Mouse (Mus musculus): Measurements from ENCODE around the gene Stkld1.

The Stkld1 gene

DNA sequence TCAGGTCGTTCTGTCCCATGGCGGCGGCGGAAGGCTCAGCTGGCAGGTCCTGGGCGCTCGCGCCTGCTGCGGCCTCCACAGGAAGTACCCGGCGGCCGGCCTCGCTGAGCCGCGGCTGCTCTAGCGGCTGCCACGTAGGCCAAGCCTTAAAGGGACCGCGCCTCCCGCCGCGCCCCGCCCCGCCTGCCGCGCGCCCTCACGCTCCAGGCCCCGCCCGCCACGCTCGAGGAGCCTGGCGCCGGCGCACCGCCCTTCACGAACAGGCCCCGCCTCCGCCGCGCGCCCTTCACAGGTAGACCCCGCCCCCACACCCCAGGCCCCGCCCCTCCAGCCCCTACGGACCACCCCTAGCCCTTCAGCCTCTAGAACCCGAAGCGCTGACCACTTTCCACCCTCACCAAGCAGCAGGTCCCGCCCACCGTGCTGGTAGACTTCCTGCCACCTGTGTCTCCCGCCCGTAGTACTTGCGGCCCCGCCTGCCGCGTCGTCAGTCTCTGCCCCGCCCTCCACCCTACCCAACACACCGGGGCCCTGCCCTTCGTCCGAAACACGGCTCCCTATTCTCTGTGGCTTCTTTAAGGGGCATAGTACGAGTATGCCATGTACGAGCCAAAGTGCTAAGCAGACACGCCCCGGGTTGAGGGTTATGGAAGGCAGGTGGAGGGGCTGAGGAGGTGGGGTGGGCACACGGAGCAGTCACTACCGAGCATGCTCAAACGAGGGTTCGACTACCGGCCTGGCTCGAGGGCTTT lies at the start of gene Stkld1, which contains the start of gene Surf4:
TSS of gene Stkld1 (plus strand) at position 744 of the 752 bp plus-strand sequence.
TSS of gene Surf4 (minus strand) at position 625 of the 752 bp plus-strand sequence.
- peak; percentile 97 for DNase-seq (ENCODE audit: low read depth, low spot score)

DNA sequence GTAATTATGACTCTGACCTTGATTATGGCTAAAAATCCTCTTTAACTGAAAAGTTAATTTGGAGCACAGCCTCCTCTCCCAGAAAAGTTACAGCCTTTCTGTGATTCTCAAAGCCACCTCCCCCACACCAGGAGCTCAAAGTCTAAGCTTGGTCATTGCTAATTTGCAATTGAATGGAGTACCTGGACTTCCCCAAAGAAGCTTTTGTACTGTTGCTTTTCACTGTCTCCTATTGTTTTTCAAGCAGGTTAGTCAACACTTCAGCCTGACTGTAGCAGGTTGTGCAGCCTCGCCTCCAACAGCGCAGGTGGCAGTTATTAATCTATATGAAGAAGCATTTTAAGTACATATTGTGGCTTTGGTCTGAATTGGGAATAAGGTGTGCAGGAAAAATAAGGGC lies 48.3 kb upstream of the Stkld1 start:
- DNase-seq (ENCODE audit: low read depth, low spot score): peak; percentile 56

DNA sequence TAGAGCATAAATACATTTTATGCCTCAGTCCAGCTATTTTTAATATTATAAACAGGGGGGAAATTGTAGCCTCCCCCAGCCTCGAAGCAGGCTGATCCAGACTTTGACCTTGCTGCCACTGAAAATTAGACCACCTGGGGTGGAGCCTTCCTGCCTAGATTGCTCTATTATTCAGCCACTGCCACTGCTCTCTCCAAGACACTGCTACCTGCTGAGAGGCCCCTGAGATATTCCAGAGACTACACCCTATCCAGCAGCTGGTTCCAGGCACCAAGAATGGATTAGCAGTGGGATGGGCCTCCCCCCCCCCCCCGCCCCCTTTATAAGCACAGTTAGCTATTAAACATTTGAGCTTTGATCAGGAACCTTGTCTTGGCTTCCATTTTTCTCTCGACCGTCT lies 47.7 kb upstream of the Stkld1 start:
- DNase-seq (ENCODE audit: low read depth, low spot score): peak; percentile 61

DNA sequence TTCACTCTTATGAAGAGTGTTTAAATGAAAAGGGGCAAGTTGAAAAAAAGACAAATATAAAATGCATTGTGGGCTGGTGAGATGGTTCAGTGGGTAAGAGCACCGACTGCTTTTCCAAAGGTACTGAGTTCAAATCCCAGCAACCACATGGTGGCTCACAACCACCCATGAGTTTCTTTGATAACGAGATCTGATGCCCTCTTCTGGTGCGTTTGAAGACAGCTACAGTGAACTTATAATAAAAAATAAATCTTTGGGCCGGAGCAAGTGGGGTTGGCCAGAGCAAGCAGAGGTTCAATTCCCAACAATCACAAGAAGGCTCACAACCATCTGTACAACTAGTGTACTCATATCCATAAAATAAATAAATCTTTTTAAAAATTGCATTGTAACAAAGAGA lies 37.9 kb upstream of the Stkld1 start:
- no peak for DNase-seq (ENCODE audit: low read depth, low spot score)

DNA sequence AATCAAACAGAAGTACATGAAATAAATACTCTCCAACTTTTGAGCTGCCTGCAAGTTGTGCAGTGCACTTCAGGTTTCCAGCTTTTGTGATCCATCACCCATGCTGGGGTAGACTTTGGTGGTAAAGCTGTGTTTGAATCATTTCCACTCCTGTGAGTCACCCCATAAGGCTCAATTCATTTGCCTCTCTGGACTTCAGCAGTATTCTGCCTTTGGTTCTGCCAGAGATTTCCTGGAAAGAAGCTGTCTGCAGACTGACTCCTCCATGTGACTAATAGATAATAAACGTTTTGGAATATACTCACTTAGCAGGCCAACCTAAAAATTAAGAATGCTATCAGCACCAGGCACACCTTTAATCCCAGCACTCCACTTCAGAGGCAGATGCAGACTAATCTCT lies 33.1 kb upstream of the Stkld1 start:
- DNase-seq (ENCODE audit: low read depth, low spot score): no peak

DNA sequence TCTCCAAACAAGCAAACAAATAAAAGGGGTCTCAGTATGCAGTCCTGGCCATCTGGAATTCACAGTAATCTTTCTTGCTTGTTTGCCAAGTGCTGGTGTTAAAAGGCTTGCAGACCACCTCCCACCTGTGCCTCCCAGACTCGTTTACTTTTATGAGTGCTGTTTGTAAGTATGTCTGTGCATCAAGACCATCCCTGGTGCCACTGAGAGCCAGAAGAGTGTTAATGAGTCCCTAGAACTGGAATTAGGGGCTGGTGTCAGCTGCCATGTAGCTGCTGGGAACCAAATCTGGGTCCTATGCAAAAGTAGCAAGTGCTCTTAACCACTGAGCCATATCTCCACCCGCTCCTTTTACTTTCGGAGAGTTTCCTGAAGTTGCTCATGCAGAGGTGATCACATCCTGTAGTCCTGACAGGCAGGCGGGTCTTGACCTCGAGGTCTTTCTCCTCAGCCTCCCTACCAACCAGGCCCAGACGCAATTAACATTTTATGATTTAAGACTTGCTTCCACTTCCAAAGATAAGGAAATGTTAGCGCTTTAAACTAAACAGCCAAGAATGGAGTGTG lies 31.9 kb upstream of the Stkld1 start:
- DNase-seq (ENCODE audit: low read depth, low spot score): no peak

DNA sequence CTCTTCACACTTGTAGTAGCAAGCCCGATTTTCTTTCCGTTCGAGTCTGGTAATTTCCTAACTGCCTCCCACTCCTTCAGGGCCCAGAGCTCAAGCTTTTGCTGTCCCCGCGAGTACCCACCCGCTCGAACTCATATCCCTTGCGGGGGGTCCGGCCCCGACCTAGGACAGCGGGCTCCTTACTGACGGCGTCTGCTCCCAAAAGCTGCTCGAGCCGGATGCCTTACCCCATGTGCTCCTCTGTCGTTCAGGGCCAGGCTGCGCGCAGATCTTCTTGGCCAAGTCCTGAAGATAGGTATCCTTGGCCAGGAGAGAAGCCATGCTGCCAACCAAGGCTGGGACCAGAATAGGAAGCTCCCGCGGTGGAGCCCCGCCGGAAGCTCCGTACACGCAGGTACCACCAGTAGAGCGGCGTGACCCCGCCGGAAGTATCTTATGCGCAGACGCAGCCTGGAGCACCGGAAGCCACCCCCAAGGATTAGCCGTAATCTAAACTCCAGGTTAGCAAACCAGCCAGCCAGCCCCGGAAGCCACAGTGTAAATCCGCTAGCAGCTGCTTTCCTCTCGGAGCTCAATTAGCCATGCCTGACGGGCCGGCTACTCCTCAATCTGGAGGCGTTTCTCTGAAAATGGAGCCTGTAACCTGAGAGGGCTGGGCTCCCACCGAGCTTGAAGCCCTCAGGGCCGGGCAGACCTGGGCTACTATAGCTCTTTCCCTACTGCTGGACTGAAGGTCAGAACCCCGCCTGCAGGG lies 31.2 kb upstream of the Stkld1 start, which contains the start of gene Surf6:
TSS of gene Surf6 (minus strand) at position 413 of the 754 bp plus-strand sequence.
- DNase-seq (ENCODE audit: low read depth, low spot score): peak; percentile 99

DNA sequence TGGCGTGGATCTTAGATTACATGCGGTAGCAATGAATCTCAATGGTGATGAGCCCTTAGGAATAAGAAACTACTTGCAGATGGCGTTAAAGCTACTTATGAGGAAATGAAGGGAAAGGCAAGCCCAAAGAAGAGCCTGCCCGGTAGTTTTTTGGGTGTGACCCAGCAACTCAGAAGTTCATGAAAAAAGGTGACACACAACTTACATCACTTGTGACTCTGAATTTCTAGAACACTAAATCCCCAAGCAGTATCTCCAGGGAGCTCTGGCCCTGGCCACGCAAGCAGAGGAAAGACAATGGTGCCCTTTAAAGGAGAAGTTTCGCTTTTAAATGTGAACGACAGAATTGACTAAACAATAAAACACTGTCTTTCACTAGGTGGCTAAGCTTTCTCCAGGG lies 30.5 kb upstream of the Stkld1 start:
- DNase-seq (ENCODE audit: low read depth, low spot score): no peak

DNA sequence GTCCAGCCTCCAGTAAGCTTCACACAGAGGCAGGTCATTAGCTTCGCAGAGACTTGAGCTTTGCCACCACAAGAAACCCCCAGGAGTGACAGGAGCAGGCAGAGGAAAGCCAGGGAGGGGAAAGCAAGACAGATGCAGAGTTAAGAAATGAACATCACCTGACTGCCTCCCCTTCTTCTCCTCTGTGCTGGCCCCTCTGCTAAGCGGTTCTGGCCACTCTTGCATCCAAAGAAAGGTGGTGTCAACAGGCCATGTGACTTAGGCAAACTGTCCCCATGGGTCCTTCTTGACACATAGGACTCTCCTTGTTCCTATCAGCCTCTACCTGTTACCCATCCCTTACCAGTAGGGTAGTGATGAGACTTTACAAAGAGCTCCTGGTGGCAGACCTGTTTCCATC lies 27.9 kb upstream of the Stkld1 start:
- no peak for DNase-seq (ENCODE audit: low read depth, low spot score)

DNA sequence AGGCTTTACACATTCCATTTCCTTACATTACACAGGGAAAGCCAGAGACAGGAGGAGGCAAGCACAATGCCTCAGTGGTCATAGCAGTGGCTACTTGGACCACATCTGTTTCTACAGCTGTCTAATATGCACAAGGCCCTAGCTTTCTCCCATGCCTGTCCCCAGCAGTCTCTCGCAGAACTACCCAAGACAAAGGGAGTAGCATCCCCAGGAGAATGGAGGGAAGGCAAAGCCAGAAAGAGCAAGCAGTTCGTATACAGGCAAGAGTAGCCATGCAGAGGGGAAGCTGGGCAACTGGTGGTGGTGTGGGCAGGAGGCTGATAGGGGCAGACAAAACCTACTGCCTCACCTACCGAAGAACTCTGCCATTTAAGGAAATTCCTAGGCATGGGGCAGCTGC lies 27.4 kb upstream of the Stkld1 start:
- DNase-seq (ENCODE audit: low read depth, low spot score): no peak

DNA sequence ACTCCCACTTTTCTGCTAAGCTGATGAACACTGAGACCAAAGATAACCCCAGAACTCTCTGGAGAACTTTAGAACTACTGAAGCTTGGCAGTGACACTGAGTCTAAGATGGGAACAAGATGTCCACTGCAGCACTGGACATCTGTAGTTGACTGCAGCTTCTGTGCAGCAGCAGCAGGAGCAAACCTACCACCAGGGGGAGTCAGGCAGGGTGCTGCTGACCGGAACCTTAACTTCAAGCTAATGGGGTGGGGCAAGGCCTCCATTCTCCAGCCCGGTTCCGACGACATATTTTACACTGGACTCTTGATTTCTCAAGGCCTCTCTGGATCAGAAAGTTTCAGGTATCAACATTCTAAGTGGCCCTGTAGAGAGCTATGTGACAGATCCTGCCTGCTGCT lies 26.7 kb upstream of the Stkld1 start:
- DNase-seq (ENCODE audit: low read depth, low spot score): peak; percentile 54

DNA sequence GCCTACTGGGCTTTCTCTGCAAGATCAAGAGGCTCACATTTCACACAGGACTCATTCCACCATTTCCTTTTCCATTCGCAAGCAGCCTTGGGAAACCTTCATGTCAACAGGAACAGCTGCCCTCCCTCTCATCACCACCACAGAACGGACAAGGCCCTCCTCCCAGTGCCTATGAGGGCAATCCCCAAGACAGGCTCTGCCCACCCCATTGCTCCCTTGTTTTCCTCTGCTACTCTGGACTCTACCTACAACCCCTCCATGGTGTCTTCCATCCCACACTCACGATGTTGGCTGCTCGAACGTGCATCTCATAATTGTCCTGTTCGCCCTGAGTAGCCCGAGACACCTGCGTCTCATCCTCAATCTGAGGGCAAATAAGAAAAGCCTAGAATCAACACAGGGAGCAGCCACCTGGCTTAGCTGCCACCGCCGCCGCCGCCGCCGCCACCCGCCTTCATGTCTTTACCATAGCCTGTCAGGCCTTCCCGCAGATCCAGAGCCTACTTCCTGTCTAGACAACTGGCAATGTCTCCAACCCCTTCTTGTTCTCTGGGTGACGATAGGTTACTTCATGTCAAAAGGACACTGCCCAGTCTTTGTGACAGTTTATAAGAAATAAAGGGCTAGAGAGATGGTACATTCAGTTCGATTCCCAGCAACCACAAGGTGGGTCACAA lies 25.0 kb upstream of the Stkld1 start:
- no peak for DNase-seq (ENCODE audit: low read depth, low spot score)

DNA sequence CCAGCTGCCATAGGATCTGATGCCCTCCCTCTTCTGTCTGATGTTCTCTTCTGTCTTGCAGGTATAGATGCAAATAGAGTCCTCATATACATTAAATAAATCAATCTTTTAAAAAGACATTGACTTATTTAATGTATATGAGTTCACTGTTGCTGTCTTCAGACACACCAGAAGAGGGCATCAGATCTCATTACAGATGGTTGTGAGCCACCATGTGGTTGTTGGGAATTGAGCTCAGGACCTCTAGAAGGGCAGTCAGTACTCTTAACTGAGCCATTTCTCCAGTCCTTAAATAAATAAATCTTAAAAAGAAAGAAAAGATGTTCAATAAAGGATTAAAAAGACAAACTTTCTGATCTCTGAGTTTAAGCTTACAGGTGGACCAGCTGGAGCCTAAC lies 24.5 kb upstream of the Stkld1 start:
- DNase-seq (ENCODE audit: low read depth, low spot score): no peak

DNA sequence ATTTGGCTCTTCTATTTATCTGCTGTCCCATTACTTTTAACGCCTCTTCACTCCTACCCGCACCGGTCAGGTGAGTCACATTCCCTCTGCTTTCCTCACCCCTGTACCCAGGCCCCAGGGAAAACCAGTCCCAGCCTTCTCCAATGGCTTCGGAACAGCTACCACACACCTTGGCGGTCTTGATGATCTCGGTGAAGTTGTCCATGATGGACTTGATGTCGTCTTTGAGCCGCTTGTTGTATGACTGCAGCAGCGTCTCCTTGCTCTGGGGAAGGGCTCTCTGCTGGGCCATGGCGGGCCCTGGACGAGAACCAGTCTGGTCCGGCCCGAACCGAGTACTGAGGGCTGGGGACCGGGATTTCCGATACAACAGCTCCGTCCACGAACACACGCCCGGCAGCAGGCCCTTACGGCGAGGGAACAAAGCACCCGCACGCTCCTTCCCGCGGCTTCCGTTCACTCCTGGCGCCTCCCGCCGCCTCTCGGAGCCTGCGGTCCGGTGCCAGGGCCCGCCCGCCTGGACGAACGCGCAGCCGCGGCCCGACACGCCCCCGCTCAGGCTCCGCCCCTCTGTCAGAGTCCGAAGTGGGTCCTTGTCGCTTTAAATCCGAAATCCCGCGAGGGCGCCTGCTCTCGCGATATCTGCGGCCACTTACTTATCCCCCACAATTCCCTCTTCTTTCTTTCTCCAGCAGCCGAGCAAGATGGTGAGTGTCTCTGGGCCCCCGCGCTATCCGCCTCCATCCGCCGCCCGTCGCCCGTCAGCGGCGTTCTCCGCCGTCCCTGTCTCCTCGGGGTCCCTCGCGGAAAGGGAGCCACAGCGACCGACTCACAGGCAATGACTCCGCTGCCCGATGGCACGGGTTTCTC lies 23.5 kb upstream of the Stkld1 start, which contains the start of the genes Med22 and Rpl7a:
TSS of gene Med22 (minus strand) at position 554 of the 870 bp plus-strand sequence.
TSS of gene Rpl7a (plus strand) at position 641 of the 870 bp plus-strand sequence.
- DNase-seq (ENCODE audit: low read depth, low spot score): peak; percentile 99

DNA sequence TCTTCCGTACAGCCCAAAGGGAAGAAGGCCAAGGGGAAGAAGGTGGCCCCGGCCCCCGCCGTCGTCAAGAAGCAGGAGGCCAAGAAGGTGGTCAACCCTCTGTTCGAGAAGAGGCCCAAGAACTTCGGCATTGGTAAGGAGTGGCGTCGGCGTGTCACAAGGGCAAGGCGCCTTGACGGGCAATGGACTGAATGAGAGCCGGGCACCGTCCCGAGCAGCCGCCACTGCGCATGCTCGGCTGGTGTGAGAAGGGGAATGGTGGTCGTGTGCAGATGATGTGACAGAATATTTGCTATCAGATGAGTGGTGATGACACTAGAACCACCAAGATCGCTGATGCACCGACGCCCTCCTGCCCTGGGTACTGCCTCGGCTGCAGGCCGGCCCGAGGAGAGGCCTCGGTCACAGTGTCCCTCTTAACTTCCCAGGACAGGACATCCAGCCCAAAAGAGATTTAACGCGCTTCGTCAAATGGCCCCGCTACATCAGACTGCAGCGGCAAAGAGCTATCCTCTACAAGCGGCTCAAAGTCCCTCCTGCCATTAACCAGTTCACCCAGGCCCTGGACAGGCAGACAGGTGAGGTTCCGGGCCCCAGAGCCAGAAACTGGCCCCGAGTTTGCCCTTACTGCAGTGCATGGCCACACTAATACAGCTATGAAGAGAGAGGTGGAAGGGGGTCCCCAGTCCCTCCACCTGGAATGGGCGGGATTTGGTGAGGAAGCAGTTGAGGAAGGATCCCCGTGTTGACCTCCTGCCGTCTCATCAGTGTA lies 22.7 kb upstream of the Stkld1 start:
- peak; percentile 82 for DNase-seq (ENCODE audit: low read depth, low spot score)

DNA sequence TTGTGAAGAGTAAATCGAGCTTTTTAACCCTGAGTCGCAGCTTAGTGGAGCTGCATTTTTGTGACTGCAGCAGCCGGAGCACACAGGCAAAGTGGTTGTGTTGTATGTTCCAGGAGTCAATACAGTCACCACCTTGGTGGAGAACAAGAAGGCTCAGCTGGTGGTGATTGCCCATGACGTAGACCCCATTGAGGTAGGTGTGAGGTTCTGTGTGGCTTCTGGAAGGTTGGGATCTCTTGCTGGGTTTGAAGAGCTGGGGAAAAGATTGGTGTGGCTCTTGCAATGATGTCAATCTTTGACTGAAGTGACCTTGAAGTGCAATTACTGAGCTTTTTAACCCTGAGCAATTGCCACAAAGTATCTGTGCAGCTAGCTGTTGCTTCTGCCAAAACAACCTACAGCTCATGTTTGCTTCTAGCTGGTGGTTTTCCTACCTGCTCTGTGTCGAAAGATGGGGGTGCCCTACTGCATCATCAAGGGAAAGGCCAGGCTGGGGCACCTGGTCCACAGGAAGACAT lies 21.5 kb upstream of the Stkld1 start:
- peak; percentile 51 for DNase-seq (ENCODE audit: low read depth, low spot score)

DNA sequence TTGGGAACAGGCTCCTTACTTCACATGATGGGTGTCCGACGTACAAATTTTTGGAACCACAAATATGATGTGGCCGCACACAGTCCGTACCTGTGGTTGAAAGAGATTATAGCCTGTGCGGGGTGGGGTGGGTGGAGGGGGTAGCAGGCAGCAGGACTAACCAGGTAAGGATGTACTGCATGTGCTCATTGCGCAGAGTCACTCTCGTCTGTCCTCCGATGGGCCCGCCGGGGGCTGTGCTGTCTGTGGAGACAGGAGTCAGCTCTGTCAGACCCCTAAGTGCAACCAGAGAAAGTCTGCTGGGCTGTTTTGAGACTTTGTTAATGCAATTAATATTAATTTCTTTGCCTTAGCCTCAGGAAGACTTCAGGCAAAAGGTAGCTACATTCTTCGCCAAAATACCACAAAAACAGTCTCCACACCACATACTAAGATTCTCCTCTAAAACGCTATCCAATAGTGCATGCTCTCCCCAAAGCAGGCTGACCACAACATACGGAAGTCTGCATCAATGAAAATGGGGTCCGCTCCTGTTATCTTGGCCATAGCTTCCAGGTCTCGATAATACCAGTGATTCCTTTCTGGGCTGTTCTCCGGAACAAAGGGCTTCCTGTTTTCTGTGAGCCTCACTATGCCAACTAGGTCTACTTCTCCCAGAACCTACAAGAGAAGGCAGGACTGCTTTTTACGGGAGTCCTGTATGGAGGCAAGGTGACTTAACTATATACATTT lies 20.3 kb upstream of the Stkld1 start:
- peak; percentile 38 for DNase-seq (ENCODE audit: low read depth, low spot score)

DNA sequence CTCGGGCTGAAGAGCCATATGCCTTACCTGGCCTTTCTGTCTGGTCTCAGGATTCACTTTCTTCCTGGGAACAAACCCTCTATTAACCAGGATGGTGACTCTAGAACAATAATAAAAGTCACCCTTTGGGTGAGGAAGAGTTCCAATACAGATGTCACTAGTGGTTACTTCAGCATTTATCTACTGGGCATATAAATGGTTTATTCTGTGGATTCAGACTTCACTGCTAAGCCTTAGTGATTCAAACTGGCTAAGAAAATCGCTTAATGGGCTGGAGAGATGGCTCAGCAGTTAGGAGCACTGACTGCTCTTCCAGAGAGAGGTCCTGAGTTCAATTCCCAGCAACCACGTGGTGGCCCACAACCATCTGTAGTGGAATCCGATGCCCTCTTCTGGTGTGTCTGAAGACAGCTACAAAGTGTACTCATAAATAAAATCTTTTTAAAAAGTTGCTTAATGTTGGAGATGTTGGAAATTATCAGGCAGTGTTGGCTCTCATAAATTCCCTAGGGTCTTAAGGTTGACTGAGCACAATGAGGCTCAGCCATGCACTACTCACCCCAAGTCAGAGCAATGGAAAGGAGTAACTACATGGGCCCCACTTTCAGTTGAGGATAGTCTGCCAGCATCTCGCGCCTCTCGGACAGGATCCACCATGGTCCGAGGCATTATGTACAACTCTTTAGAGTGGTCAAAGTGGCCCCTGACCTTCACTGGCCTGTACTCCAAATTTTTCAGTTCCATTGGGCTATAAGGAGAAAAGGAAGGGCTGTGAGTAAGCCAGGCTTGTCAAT lies 19.5 kb upstream of the Stkld1 start:
- peak; percentile 58 for DNase-seq (ENCODE audit: low read depth, low spot score)

All from ZHBTc4 (cell line).